Mouse (Mus musculus) brain, embryonic 14.5 days (tissue): ENCODE results near the gene Synrg. TPM values are rescaled to one million over a fixed set of nuclear protein-coding genes. Genes with fewer than 3 reads are reported as not detected.
A peak's percentile ranks its signal among the peaks of the same experiment; 100 is the strongest.

ENCODE experiments used
- DNase-seq: peaks from one replicate; pipeline ENCODE4 v3.0.0-alpha.2; 2011; ENCODE audit warnings: low read depth
- CTCF ChIP-seq: fragments of 200-500 bp; IDR thresholded peaks from 2 replicates; pipeline ENCODE4 v1.5.1; 2012; ENCODE audit warnings: inconsistent platforms, mild to moderate bottlenecking, moderate library complexity, borderline replicate concordance; ENCODE audit not compliant: insufficient read depth, insufficient read length; ENCODE audit errors: extremely low read depth
- POLR2A ChIP-seq: fragments of 200-500 bp; IDR thresholded peaks from 2 replicates; pipeline ENCODE4 v1.6.1; 2012; ENCODE audit warnings: mild to moderate bottlenecking, inconsistent platforms, borderline replicate concordance; ENCODE audit not compliant: poor library complexity, insufficient read depth, insufficient read length, severe bottlenecking; ENCODE audit errors: extremely low read depth
- polyA plus RNA-seq: library from polyadenylated mRNA; depleted of rRNA; stranded (reverse); fragments of >200 nt; gene quantifications from 2 replicates; pipeline ENCODE4 v1.2.3, GENCODE M21; 2012; rRNA removed

Synrg gene
- polyA plus RNA-seq: 25.0 and 36.8 TPM in 2 replicates

DNA sequence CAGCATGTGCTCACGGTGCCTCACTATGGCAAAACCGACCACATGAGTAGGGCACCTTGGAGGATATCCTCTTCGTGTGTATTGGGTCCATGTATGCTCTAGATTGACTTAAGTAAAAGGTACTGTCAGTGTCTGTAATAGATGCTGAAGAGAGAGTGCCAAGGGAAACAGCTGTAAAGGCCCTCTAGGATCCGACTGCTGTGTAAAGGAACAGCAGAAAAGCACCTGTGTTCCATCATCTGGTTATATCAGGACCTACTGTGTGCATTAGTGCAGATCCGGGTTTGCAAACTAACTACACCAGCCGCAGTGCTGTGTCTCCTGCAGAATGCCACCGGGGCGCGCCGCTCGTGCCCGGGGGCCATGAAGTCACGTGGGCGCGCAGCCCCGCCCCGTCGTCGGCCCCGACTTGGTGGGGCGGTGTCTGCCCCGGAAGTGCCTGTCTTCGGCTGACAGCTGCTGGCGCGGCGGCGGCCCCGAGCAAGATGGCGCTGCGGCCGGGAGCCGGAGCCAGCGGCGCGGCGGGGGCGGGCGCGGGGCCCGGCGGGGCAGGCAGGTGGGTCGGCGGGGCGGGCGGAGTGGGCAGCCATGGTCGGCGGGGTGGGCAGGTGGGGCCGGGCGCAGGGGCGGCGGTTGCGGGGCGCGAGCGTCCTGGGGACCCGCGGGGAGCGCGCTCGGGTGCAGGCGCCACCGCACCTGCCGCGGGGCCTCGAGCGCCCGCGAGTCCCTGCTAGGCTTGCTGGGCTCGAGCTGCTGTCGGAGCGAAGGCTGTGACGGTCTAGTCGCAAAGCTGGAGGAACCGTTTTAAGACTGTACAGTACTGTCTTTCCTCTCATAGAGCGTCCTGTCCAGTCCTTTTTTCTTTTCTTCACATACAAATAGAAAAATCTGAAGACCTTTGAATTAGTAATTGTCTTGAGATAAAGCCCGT, at the start of gene Synrg:
Synrg (plus strand) TSS at position 438 of the 931 bp plus-strand sequence.
- TF ChIP-seq POLR2A (peak; percentile 77), CTCF (no peak)
- peak; percentile 96 for DNase-seq

GRCm38 (mm10) chr11:83914501-83914900, 49.7 kb upstream of the Synrg start:
- TF ChIP-seq POLR2A (no peak), CTCF (no peak)
- DNase-seq: no peak

DNA sequence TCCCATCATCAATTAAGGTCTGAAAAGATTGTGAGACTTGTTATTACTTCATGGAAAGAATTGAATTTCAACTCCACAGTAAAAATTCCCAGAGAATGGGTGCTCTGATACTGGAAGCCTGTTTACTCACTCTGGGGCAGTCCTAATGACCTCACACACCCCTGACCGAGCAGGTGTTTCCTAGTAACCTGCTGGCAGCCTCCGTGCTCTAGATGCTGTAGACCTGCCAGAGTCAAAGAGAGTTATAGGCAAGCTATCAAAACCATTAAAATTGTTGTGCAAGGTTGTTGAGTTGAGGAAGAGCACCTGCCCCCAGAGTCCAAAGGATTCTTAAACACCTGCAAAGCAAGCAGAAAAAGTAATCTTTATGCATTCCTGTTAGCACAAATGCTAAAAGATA, 41.6 kb upstream of the Synrg start:
- TF ChIP-seq CTCF (no peak), POLR2A (no peak)
- DNase-seq: no peak

DNA sequence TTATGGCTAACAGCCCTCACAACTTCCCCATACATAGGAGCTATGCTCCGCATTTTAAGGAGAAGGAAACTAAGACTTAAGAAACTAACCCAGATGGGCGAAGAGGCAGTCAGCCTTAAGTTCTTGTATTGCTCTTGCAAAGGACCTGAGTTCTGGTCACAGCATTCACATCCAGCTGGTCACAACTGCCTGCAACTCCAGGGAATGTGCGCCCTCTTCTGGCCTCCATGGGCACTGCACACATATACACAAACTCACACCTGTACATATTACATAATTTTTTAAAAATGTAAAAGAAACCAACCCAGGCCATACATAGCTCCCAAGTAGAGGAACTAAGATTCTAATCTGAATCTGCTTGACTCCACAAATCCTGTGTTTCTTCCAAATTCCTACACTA, 37.1 kb upstream of the Synrg start:
- DNase-seq: no peak
- TF ChIP-seq CTCF: peak; percentile 58; the same call in 1 of the 2 replicates
- no peak for TF ChIP-seq POLR2A

- no peak for TF ChIP-seq CTCF
- no peak for TF ChIP-seq POLR2A
- DNase-seq: no peak
These were observed 31.6 kb upstream of the Synrg start for GRCm38 (mm10) chr11:83932506-83933106.

DNA sequence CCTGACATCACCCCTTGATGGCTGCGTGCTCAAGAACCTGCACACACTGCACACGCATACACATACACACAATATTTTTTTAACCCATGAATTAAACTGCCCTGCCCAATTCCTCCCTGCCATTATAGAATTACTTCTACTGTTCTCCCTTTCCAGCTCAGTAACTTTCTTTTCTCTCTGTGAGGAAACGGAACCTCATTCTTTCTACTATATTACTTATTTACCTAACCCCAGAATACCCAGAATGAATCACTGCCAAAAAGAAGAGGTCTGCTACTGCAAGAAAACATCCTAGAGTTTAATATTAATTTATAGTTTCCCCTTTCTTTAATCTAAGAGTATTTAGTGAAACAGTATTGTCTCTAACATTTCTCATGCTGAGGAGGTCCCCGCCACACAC, 30.9 kb upstream of the Synrg start:
- DNase-seq: no peak
- TF ChIP-seq POLR2A (no peak), CTCF (no peak)

DNA sequence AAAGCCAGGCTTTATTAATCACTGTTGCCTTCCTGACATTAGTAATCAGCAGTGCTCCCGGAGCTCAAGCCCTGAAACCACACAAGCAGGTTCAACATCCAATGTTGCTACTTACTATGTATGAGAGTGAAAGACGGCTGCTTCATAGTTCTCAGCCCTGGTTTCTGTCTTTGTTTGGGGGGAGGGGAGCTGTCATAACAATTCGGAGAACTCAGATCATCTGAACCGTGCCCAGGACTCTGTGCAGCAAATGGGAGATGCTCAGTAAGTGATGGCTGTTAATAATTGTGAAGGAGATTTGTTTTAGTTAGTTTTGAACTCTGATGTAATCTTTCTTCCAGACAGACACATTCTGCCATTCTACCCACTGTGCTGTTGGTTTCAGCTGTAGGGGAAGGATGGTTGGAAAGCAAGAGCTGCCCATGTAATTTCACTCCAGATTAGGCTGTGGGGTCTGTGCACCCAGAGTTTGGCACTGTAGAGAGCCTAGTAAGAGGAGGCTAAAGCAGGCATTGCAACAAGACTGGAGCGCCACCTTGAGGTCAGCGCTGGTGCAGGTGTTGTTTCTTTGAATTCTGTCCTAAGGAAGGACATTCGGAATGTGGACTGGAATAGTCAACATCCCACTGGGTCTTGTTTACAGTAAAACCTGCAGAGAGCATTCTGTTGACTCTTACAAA, 28.1 kb upstream of the Synrg start:
- DNase-seq: peak; percentile 81

DNA sequence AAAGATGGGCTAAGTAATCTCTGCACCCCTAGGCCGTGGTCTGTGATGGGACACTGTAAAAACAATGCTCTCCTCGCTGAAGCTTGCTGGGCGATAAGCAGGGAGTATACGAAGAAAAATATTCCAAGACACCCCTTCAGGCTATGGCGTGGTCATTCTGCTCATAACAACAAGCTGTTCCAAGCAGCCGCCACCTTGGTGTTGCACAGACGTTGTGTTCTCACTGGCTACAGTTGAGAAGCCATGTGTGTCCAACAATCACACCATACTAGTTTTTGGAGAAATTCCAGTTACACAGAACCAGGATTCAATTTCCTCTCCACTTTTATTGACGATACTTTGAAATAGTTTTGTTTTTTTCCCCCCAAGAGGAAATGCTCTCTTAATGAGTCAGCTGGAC, 25.7 kb upstream of the Synrg start:
- no peak for TF ChIP-seq CTCF
- TF ChIP-seq POLR2A: no peak

More for the DNA sequence above, 28.1 kb upstream of the Synrg start:
- TF ChIP-seq POLR2A: no peak
- TF ChIP-seq CTCF: peak; percentile 96

GRCm38 (mm10) chr11:83941950-83942840, 22.0 kb upstream of the Synrg start, which contains the start of gene Ddx52:
Ddx52 (plus strand) TSS chr11:83942062.
- DNase-seq: peak; percentile 97
- peak; percentile 47; the same call in 1 of the 2 replicates for TF ChIP-seq POLR2A
- TF ChIP-seq CTCF: no peak

More for the DNA sequence above, 25.7 kb upstream of the Synrg start:
- no peak for DNase-seq

DNA sequence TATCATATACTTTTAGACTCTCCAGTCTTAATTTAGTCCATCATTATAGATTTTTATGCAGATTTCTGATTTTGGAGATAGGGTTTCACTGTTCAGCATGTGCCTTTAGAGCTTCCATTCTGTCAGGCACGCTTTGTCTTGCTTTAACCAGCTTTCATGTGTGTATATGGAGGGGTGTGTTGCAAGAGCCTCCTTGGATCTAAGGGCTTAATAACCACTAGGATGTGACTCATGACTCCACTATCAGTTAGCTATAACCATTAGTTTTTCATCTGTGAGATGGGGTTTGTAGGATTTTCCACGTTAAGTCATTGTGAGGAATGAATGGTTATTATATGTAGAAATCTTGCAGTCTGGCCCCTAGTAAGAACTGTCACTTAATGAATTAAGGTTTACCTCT, 7.4 kb upstream of the Synrg start:
- DNase-seq: no peak

More for the DNA sequence above, 7.4 kb upstream of the Synrg start:
- TF ChIP-seq CTCF: no peak
- TF ChIP-seq POLR2A: no peak
